Mouse (Mus musculus) left cerebral cortex, postnatal 10 days (tissue): ENCODE results near the gene Zfp628. TPM values are rescaled to one million over a fixed set of nuclear protein-coding genes. Genes with fewer than 3 reads are reported as not detected.

Experiments used
- DNase-seq, 2 experiments: peaks; one replicate each; pipeline ENCODE4 v3.0.0; 2021 to 2022; ENCODE audit warnings: low spot score in 2 of 2, mixed read lengths in 1 of 2; ENCODE audit errors: extremely low spot score in 1 of 2
- intact Hi-C: fragments of 180-260 bp; cut with DNase I; formaldehyde crosslinking; loops from one replicate; pipeline ENCODE4 v1.15.1; 2025
- total RNA-seq, 2 experiments: library from RNA; stranded (reverse); gene quantifications; 2 replicates each; pipeline ENCODE4 v1.2.3; 2021

Gene Zfp628
- total RNA-seq, 2 experiments from 2014 or later = 15.2 to 15.3 TPM

DNA sequence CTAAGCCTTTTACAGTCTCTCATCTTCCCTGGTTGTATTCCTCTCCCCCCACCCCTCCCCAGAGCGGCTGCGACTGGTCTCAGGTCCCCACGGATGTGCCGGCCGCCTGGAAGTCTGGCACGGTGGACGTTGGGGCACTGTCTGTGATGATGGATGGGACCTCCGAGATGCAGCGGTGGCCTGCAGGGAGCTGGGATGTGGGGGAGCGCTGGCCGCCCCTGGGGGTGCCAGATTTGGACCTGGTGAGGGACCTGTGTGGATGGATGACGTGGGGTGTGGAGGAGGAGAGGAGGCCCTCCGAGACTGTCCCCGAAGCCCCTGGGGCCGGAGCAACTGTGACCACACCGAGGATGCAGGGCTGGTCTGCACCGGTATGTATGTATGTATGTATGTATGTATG lies 13.3 kb downstream of the Zfp628 start:
- intact Hi-C loops = no loop called here
- DNase-seq = no peak

GRCm38 (mm10) chr7:4933103-4933502 lies 18.1 kb downstream of the Zfp628 start:
- intact Hi-C loops = no loop called here
- no peak for DNase-seq

DNA sequence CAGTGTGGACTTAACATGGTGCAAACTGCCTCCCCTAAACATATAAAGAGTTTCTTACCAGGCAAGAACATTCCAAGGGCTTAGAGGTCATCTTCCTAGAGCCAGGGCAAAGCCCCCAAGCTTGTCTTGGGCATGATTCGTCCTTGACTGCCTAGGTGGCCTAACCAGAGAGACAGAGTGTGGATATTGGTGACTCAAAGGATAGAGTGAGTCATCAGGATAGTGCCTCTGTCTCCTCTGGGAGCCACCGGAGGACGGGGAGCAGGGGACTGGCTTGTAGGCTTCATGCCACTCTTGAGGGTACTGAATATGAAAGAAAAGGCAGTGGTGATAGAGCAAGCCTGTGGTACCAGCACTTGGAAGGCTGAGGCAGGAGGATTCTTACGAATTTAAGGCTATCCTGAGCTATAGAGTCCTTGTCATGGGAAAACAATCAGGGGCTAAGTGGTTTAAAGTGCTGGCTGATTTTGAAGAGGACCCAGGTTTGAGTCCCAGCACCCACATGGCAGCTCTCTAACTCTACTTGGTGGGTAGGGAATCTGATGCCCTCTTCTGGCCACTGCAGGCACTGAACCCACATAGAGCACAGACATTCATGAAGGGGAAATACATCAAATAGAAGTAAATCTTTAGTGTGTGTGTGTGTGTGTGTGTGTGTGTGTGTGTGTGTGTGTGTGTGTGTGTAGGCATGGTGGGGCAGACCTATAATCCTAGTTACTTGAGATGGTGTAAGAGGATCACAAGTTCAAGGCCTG lies 19.3 kb downstream of the Zfp628 start:
- intact Hi-C loops = no loop called here

GRCm38 (mm10) chr7:4936832-4937231 lies 21.8 kb downstream of the Zfp628 start:
- DNase-seq = no peak
- intact Hi-C loops = no loop called here

More for the DNA sequence above, 19.3 kb downstream of the Zfp628 start:
- DNase-seq = no peak

GRCm38 (mm10) chr7:4937392-4937791 lies 22.4 kb downstream of the Zfp628 start:
- intact Hi-C loops = no loop called here
- no peak for DNase-seq

GRCm38 (mm10) chr7:4938456-4938855 lies 23.4 kb downstream of the Zfp628 start:
- peak in 1 of 2 experiments; percentile 77 for DNase-seq
- intact Hi-C loops = no loop called here

- DNase-seq = peak; percentile 63 to 77
- intact Hi-C loops = loop anchor here (5.0 kb wide), 2 partner anchors 73 to 107 kb away; no protein-coding TSS in a partner anchor
These were observed 25.1 kb downstream of the Zfp628 start for GRCm38 (mm10) chr7:4940068-4940479.

DNA sequence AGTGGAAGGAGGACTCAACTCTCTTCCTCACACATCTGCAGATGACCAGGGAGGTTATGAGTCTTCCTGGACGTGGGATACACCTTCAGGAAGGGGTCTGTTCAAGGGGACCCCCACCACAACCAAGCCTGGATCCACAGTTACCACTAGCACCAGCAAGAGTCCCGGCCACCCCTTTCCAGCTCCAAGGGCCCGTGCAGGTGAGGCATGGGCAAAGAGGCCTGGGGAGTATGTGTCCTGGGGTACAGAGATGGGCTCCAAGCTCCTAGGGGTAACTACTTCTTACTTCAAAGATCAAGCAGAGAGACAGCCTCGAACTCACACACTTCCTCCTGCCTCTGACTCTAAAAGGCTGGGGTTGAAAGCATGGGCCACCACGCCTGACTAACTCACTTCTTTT lies 27.7 kb downstream of the Zfp628 start:
- no peak for DNase-seq
- intact Hi-C loops = loop anchor here (5.0 kb wide), 2 partner anchors 75 to 105 kb away; no protein-coding TSS in a partner anchor

- peak; percentile 85 to 92 for DNase-seq
- intact Hi-C loops = loop anchor here (5.0 kb wide), 2 partner anchors 76 to 104 kb away; no protein-coding TSS in a partner anchor
These were observed 28.3 kb downstream of the Zfp628 start for GRCm38 (mm10) chr7:4943223-4943815.

DNA sequence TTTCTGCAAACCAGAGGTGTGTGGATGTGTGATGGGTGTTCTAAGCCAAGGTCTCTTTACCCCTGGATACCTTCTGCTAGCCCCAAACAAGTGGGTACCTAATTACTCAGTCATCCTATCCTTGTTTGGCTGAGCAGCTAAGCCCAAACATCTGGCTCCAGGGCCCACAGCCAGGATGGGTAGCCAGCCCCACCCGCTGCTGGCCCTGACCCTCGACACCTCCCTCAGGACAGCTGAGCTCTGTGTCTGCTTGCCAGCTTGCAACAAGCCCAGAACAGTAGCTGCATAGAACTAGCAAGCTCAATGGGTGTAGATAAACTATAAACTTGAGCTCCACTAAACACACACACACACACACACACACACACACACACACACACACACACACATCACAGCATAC lies 32.8 kb downstream of the Zfp628 start:
- DNase-seq = no peak
- intact Hi-C loops = no loop called here

DNA sequence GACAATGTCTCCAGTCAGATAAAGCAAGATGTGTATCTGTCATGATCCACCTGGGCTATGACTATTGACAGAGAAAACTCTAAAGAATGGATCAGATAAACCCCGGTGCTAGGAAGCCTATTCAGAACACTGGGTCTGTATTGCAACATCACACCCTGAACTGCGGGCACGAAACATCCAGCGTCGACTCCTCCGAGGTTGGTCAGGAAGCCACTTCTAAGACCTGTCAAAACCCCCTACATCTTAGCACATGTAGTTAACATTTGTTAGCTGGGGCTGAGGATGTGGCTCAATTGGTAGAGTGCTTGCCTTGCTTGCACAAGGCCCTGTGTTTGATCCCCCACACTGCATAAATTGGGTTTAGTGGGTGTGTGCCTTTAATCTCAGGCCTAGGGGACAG lies 33.4 kb downstream of the Zfp628 start:
- intact Hi-C loops = no loop called here
- DNase-seq = no peak

GRCm38 (mm10) chr7:4950561-4951342 lies 35.7 kb downstream of the Zfp628 start:
- intact Hi-C loops = no loop called here
- DNase-seq = no peak

DNA sequence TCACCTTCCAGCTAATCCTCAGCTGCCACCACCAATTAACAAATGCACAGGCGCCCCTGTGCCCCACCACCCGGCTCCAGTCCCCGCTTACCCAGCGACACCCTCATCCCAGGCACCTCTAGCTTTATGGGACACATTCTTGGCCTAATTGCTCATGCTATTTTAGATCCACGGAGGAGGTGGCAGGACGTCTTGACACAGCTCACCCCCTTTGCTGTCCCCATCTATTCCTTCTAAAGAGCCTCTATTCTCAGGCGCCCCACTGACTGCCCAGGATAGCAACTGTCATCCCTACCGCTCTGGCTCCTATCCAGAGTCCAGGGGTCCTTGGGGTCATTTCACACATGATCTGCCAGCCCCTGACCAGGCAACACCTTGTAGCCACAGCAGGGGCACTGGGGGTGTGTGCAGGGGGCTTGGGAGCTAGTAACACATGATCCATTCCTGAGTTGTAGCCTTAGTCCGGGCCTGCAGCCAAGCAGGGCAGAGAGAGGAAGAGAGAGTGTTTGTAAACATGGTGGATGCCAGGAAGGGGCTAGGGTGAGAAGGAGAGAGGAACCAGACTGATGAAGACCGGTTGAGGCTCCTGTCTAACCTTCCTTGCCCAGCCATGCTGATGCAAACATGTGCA lies 38.9 kb downstream of the Zfp628 start:
- DNase-seq = no peak

GRCm38 (mm10) chr7:4957361-4957760 lies 42.3 kb downstream of the Zfp628 start:
- intact Hi-C loops = no loop called here
- no peak for DNase-seq

More for the DNA sequence above, 38.9 kb downstream of the Zfp628 start:
- intact Hi-C loops = no loop called here

DNA sequence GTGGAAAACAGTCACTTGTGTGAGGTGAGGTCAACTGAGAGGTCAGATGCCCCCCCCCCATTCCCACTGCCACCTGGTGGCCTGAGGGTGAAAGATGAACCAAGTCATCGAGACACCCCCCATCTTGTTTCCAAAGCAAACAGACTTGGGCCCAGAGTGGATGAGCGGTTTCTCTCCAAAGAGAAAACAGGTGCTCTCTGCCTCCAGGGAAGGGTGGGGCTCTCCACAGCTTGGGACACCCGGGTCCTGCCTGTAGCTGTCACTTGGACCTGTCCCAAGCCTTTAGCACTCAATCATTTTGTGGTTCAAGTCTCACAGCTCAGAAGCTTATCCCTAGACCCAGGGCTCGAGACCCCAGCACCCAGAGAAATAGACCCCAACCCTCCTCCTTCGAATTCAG lies 48.5 kb downstream of the Zfp628 start:
- intact Hi-C loops = no loop called here
- DNase-seq = no peak

DNA sequence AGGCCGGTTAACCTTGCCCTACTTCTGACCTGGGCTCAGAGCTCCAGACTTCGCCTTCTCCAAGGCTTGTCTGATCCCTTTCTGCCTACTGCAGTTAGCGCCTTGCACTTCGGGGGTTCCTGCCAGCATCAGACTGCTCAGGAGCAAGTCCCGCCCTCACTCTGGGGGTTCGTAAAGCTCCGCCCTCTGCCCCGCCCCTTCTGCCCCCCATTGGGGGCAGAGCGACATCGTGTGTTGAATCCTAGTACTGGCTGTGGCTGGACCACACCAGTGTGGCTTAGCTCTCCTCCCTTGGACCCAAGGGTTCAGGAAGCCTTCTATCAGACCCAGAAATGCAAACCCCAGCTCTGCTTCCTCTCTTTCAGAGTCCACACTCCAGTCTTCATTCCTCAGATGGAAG lies 49.3 kb downstream of the Zfp628 start, which contains the start of gene Sbk2:
Gene Sbk2, minus strand, starts transcription at position 135 of the 400 bp plus-strand sequence.
- intact Hi-C loops = no loop called here
- DNase-seq = peak; percentile 44 to 86

- intact Hi-C loops = no loop called here
- DNase-seq = no peak
These were observed 50.0 kb downstream of the Zfp628 start for GRCm38 (mm10) chr7:4964988-4965387.

DNA sequence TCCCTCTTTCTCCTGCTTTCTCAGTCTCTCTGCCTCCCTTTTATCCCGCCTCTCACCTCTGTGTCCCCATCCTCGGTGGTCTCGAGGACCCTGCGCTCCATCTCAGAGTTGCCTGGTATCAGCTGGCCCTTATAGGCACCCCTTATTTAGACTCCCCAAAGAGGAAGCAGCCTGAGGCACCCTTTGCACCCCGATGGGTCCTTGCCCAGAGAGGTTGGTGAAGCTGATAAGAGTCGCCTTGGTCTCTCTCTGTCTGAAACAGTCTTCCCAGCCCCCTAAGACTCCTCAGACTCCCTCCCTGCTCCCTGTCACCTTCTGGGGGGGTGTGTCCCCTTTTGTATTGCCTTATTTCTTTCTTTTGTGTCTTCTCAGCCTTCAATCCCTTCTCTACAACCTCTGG lies 56.1 kb downstream of the Zfp628 start, which contains the start of gene Sbk3:
Gene Sbk3, minus strand, starts transcription at position 101 of the 400 bp plus-strand sequence.
- intact Hi-C loops = no loop called here
- no peak for DNase-seq
